In the genomic region with DNA sequence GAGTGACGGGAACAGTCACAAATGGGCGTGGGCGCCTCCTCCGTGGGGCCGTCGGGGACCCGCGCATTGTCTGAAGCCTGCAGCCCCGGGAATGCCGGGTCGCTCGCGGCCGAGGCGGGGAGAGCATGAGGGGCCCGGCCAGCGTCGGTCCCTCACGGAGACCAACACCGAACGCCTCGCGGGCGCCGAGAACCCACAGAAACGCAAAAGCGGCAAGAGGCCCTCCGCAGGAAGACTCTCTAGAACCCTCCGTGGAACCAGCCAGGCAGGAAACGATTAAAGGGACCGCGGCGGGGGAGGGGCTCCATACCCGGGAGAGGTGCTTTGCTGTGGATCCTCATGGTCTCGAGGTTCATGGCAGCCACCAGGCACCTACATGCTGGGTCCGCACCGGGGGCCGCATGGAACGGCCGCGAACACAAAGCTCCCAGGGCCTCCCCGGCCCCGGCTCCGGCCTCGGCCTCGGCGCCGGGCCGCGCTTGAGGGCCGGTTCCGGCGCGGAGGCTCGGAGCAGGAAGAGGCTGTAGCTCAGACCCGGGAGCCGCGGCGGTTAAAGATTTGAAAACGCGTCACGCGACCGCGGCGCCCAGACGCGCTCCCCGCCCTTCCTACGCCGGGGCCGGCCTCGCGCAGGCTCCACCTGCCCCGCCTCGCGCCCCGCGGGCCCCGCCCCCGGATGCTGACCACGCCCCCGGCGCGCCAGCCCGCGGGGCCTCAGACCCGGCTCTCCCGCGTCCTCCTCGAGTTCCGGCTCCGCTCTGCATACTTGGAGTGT, we compare ENCODE assay signal across 8 mouse cellular contexts. TPM values are rescaled to one million over a fixed set of nuclear protein-coding genes. Genes with fewer than 3 reads are reported as not detected.
DNase-seq lines count a peak whose midpoint lies in the region; ATAC-seq and TF ChIP-seq lines count a peak whose summit lies in the region.

A gene (minus strand): TSS at position 560 of the 775 bp plus-strand sequence.
A gene (plus strand): TSS at position 694 of the 775 bp plus-strand sequence.

- peak; percentile 81 for ATAC-seq in activated CD4-positive, CD25-positive, alpha-beta regulatory T cell, adult 4 months
- peak; percentile 84 for ATAC-seq in common myeloid progenitor, adult 5-6 weeks (replicated peaks; ENCODE audit: low read depth, poor library complexity, severe bottlenecking)
- ATAC-seq in hindbrain, postnatal 0 days, result peak; percentile 99

- no peaks in the 10 kb centered on the region for H3K9me3 ChIP-seq in hindbrain, postnatal 0 days (ENCODE audit: low read length)

- H3K36me3 ChIP-seq in hindbrain, postnatal 0 days (ENCODE audit: insufficient read depth, low read length), result no peaks in the 10 kb centered on the region
- H3K36me3 ChIP-seq in macrophage (ENCODE audit: inconsistent target), result no peaks in the 10 kb centered on the region

- WGBS in hindbrain, postnatal 0 days, result under 1% methylated on average over 89 of the region's 93 CpGs
- WGBS in macrophage (ENCODE audit: missing documents), result 1% methylated on average over 88 of the region's 93 CpGs

- H3K4me2 ChIP-seq in hindbrain, postnatal 0 days (ENCODE audit: low read depth, low read length), result peak within 1 kb of the TSS; percentile 91

- H3K27me3 ChIP-seq in hindbrain, postnatal 0 days (ENCODE audit: insufficient read depth, low read length), result no peaks in the 10 kb centered on the region

- peak; percentile 96 for DNase-seq in gastrocnemius, adult 2 months
- DNase-seq in hindbrain, postnatal 0 days (ENCODE audit: low spot score), result peak; percentile 96
- DNase-seq in left cerebral cortex, adult 18-20 months (ENCODE audit: low spot score in 2 of 2), result peak; percentile 86 to 92
- peak; percentile 86 for DNase-seq in retina, postnatal 7 days (ENCODE audit: low read depth, low spot score)
- peak; percentile 88 for DNase-seq in urinary bladder, adult 18-20 months (ENCODE audit: low spot score in 2 of 2)

- H3K4me3 ChIP-seq in gastrocnemius, adult 2 months, result peak within 1 kb of the TSS; percentile 98
- H3K4me3 ChIP-seq in hindbrain, postnatal 0 days (ENCODE audit: low read length), result peak within 1 kb of the TSS; percentile 73
- peak within 1 kb of the TSS; percentile 62 for H3K4me3 ChIP-seq in macrophage (ENCODE audit: inconsistent target)

- peak within 1 kb of the TSS; percentile 57 for H3K9ac ChIP-seq in hindbrain, postnatal 0 days (replicated peaks; ENCODE audit: low read length)

- H3K79me2 ChIP-seq in macrophage (ENCODE audit: inconsistent target), result peaks cover 58% of the 10 kb centered on the region

- TF ChIP-seq CTCF in gastrocnemius, adult 2 months (IDR thresholded peaks at IDR 0.05), result no peak
- TF ChIP-seq CTCF in hindbrain, postnatal 0 days (IDR thresholded peaks at IDR 0.05; ENCODE audit: low read depth), result no peak

- H3K4me1 ChIP-seq in hindbrain, postnatal 0 days (ENCODE audit: insufficient read depth, low read length), result no peaks in the 10 kb centered on the region

- intact Hi-C loops in gastrocnemius, adult 2 months (cut with DNase I), result loop anchor here (5.0 to 10.0 kb wide), 4 partner anchors 55 to 740 kb away; a partner anchor contains a TSS

- peak within 1 kb of the TSS; percentile 85 for H3K27ac ChIP-seq in gastrocnemius, adult 2 months
- peak within 1 kb of the TSS; percentile 54 for H3K27ac ChIP-seq in hindbrain, postnatal 0 days
- H3K27ac ChIP-seq in macrophage, result peak within 1 kb of the TSS; percentile 66

RNA-seq across cellular contexts. Expression of the first gene that starts in this region (rescaled TPM):
- 10 to 100 TPM; 13.9 to 17.7 TPM for polyA plus RNA-seq in activated CD4-positive, CD25-positive, alpha-beta regulatory T cell, adult 4 months (2017; shearing (Covaris generic))
- 55.9 and 106 TPM in 2 replicates for total RNA-seq in common myeloid progenitor, adult 5-6 weeks (2017)
- total RNA-seq in gastrocnemius, adult 2 months (2021), result under 1 TPM; 0.36 to 0.79 TPM
- 8.1 and 11.4 TPM in 2 replicates for total RNA-seq in hindbrain, postnatal 0 days (2014; rRNA removed)
- polyA plus RNA-seq in hindbrain, postnatal 0 days (2015; fragmentation: Nextera tagmentation; extraction: Ambion mirVana), result 10.5 and 10.6 TPM in 2 replicates
- total RNA-seq in left cerebral cortex, adult 18-20 months (2021), result 1 to 10 TPM; 1.8 to 2.1 TPM
- 10 to 100 TPM; 17.9 to 84.3 (median 37.8) TPM for total RNA-seq in macrophage (2018; cell fraction: chromatin; rRNA removed)
- 10 to 100 TPM in 22 of 26 experiments, 1 to 10 TPM in 4; 7.2 to 19.7 (median 15.7) TPM for total RNA-seq in macrophage (2018; cell fraction: cytosol; rRNA removed)
- total RNA-seq in macrophage (2018; cell fraction: nucleus; rRNA removed), result 10 to 100 TPM; 15.3 to 53.9 (median 22.2) TPM
- 16.1 to 21.0 TPM (median 17.5 TPM) in 3 replicates for polyA plus RNA-seq in macrophage (2018)

RNA-seq across cellular contexts. Expression of the second gene that starts in this region (rescaled TPM):
- 10 to 100 TPM; 20.6 to 24.7 TPM for polyA plus RNA-seq in activated CD4-positive, CD25-positive, alpha-beta regulatory T cell, adult 4 months (2017; shearing (Covaris generic))
- 8.9 and 10.5 TPM in 2 replicates for total RNA-seq in common myeloid progenitor, adult 5-6 weeks (2017)
- 1 to 10 TPM; 3.3 to 4.5 TPM for total RNA-seq in gastrocnemius, adult 2 months (2021)
- total RNA-seq in hindbrain, postnatal 0 days (2014; rRNA removed), result 8.5 and 11.0 TPM in 2 replicates
- 9.1 and 10.6 TPM in 2 replicates for polyA plus RNA-seq in hindbrain, postnatal 0 days (2015; fragmentation: Nextera tagmentation; extraction: Ambion mirVana)
- 10 to 100 TPM; 11.7 TPM for total RNA-seq in left cerebral cortex, adult 18-20 months (2021)
- 100 to 1,000 TPM in 1 of 26 experiments, 10 to 100 TPM in 22, 1 to 10 TPM in 3; 7.5 to 101 (median 43.3) TPM for total RNA-seq in macrophage (2018; cell fraction: chromatin; rRNA removed)
- total RNA-seq in macrophage (2018; cell fraction: cytosol; rRNA removed), result 10 to 100 TPM in 17 of 26 experiments, 1 to 10 TPM in 9; 5.4 to 15.3 (median 11.1) TPM
- 10 to 100 TPM in 21 of 26 experiments, 1 to 10 TPM in 5; 7.3 to 83.6 (median 25.2) TPM for total RNA-seq in macrophage (2018; cell fraction: nucleus; rRNA removed)
- 9.5 to 13.2 TPM (median 10.7 TPM) in 3 replicates for polyA plus RNA-seq in macrophage (2018)

Comparison
In these comparisons a context has a peak if more than half of its experiments do, and no peak if none do; other contexts are left out.
1. Peak in every context shown above with its lines: DNase-seq, ATAC-seq, H3K4me3 ChIP-seq and H3K27ac ChIP-seq.